Mouse (Mus musculus) MEL (cell line): Measurements from ENCODE around the gene Akap13. TPM values are rescaled to one million over a fixed set of nuclear protein-coding genes. Genes with fewer than 3 reads are reported as not detected.
A peak's percentile ranks its signal among the peaks of the same experiment; 100 is the strongest.

Source experiments
- DNase-seq: peaks from one replicate; pipeline ENCODE4 v3.0.0; 2011; ENCODE audit warnings: low read depth, low spot score
- H3K27ac ChIP-seq: 2 replicates; pipeline ENCODE4 v1.5.1; 2012; ENCODE audit warnings: low read depth, mild to moderate bottlenecking, control low read depth, low read length, moderate library complexity; ENCODE audit not compliant: control insufficient read depth
- H3K27me3 ChIP-seq, 2 experiments: fragments of 150-350 bp in 1 of 2; sonication (generic) in 1 of 2; 2 replicates each; pipeline ENCODE4 v1.6.1; 2012; ENCODE audit warnings: low read length in 2 of 2, mild to moderate bottlenecking in 2 of 2, improper control_type of control experiment in 1 of 2, moderate library complexity in 1 of 2; ENCODE audit not compliant: insufficient read depth in 2 of 2, control insufficient read depth in 1 of 2
- H3K36me3 ChIP-seq, 2 experiments: 2 replicates each; pipeline ENCODE4 v1.6.1; 2012 to 2014; ENCODE audit warnings: low read length in 2 of 2, improper control_type of control experiment in 1 of 2, inconsistent platforms in 1 of 2, mild to moderate bottlenecking in 1 of 2; ENCODE audit not compliant: insufficient read depth in 2 of 2, control insufficient read depth in 1 of 2
- H3K4me1 ChIP-seq, 2 experiments: fragments of 150-350 bp in 1 of 2; sonication (generic) in 1 of 2; 2 replicates each; pipeline ENCODE4 v1.6.1; 2012; ENCODE audit warnings: low read length in 2 of 2, improper control_type of control experiment in 1 of 2, mild to moderate bottlenecking in 1 of 2; ENCODE audit not compliant: insufficient read depth in 2 of 2, control insufficient read depth in 1 of 2
- H3K4me3 ChIP-seq, 2 experiments: fragments of 150-350 bp in 1 of 2; sonication (generic) in 1 of 2; 2 replicates each; pipeline ENCODE4 v1.5.1; 2012; ENCODE audit warnings: low read depth in 2 of 2, low read length in 2 of 2, mild to moderate bottlenecking in 2 of 2, moderate library complexity in 2 of 2, control low read depth in 1 of 2, improper control_type of control experiment in 1 of 2; ENCODE audit not compliant: control insufficient read depth in 1 of 2, insufficient read depth in 1 of 2
- H3K79me2 ChIP-seq: 2 replicates; pipeline ENCODE4 v1.6.1; 2012; ENCODE audit warnings: mild to moderate bottlenecking, low read length, moderate library complexity; ENCODE audit not compliant: control insufficient read depth, poor library complexity, insufficient read depth
- H3K9ac ChIP-seq: 2 replicates; pipeline ENCODE4 v1.6.1; 2012; ENCODE audit warnings: low read depth, mild to moderate bottlenecking, control low read depth, low read length, moderate library complexity; ENCODE audit not compliant: control insufficient read depth, poor library complexity, severe bottlenecking
- H3K9me3 ChIP-seq: fragments of 150-350 bp; sonication (generic); replicated peaks from 2 replicates; pipeline ENCODE4 v1.6.1; 2012; ENCODE audit warnings: mild to moderate bottlenecking, low read length, improper control_type of control experiment, moderate library complexity; ENCODE audit not compliant: insufficient read depth
- BHLHE40 ChIP-seq: IDR thresholded peaks from 2 replicates; pipeline ENCODE4 v1.6.1; 2012; ENCODE audit warnings: low read depth, mild to moderate bottlenecking, inconsistent platforms, low read length, improper control_type of control experiment, borderline replicate concordance
- CHD2 ChIP-seq: IDR thresholded peaks from 2 replicates; pipeline ENCODE4 v1.6.1; 2011; ENCODE audit warnings: low read length, improper control_type of control experiment
- ETS1 ChIP-seq: IDR thresholded peaks from 2 replicates; pipeline ENCODE4 v1.6.1; 2012; ENCODE audit warnings: low read depth, mild to moderate bottlenecking, inconsistent platforms, low read length, improper control_type of control experiment, moderate library complexity
- GABPA ChIP-seq: IDR thresholded peaks from 2 replicates; pipeline ENCODE4 v1.6.1; 2012; ENCODE audit warnings: low read depth, mild to moderate bottlenecking, inconsistent platforms, low read length, improper control_type of control experiment, moderate library complexity
- KAT2A ChIP-seq: conservative IDR thresholded peaks from 2 replicates; pipeline ENCODE4 v1.6.1; 2012; ENCODE audit warnings: low read depth, low read length, improper control_type of control experiment, inconsistent platforms
- MAZ ChIP-seq: IDR thresholded peaks from 2 replicates; pipeline ENCODE4 v1.6.1; 2012; ENCODE audit warnings: low read depth, mild to moderate bottlenecking, inconsistent platforms, low read length, improper control_type of control experiment
- MYB ChIP-seq: IDR thresholded peaks from 2 replicates; pipeline ENCODE4 v1.6.1; 2011; ENCODE audit warnings: mild to moderate bottlenecking, low read depth, low read length, improper control_type of control experiment
- NELFE ChIP-seq: IDR thresholded peaks from 2 replicates; pipeline ENCODE4 v1.6.1; 2011; ENCODE audit warnings: low read depth, low read length, improper control_type of control experiment
- RAD21 ChIP-seq: IDR thresholded peaks from 2 replicates; pipeline ENCODE4 v1.6.1; 2011; ENCODE audit warnings: mild to moderate bottlenecking, low read depth, low read length, improper control_type of control experiment
- RCOR1 ChIP-seq: IDR thresholded peaks from 2 replicates; pipeline ENCODE4 v1.6.1; 2012; ENCODE audit warnings: low read depth, mild to moderate bottlenecking, inconsistent platforms, low read length, improper control_type of control experiment
- SMC3 ChIP-seq: IDR thresholded peaks from 2 replicates; pipeline ENCODE4 v1.6.1; 2011; ENCODE audit warnings: low read depth, low read length, improper control_type of control experiment
- TBP ChIP-seq: IDR thresholded peaks from 2 replicates; pipeline ENCODE4 v1.8.0; 2011; ENCODE audit warnings: low read depth, low read length, improper control_type of control experiment
- USF1 ChIP-seq: IDR thresholded peaks from 2 replicates; pipeline ENCODE4 v1.6.1; 2014; ENCODE audit warnings: low read depth, mild to moderate bottlenecking, inconsistent platforms, low read length, improper control_type of control experiment, moderate library complexity
- ZC3H11A ChIP-seq: IDR thresholded peaks from 2 replicates; pipeline ENCODE4 v1.6.1; 2012; ENCODE audit warnings: low read depth, mild to moderate bottlenecking, inconsistent platforms, low read length, improper control_type of control experiment
- ZMIZ1 ChIP-seq: IDR thresholded peaks from 2 replicates; pipeline ENCODE4 v1.6.1; 2012; ENCODE audit warnings: low read depth, mild to moderate bottlenecking, inconsistent platforms, low read length, improper control_type of control experiment, moderate library complexity
- ZNF384 ChIP-seq: IDR thresholded peaks from 2 replicates; pipeline ENCODE4 v1.6.1; 2012; ENCODE audit warnings: low read depth, mild to moderate bottlenecking, inconsistent platforms, low read length, improper control_type of control experiment
- polyA plus RNA-seq, 2 experiments: library from polyadenylated mRNA; stranded (reverse) in 1 of 2; unstranded in 1 of 2; fragments of >175 nt in 1 of 2; fragments of >200 nt in 1 of 2; gene quantifications; 2 replicates each; pipeline versions ENCODE4 v1.2.1 to v1.2.4; 2012; ENCODE audit warnings: low replicate concordance in 2 of 2, low read depth in 1 of 2; ENCODE audit not compliant: insufficient read length in 2 of 2, insufficient read depth in 1 of 2, missing spikeins in 1 of 2
- total RNA-seq: library from RNA; depleted of rRNA; stranded (reverse); fragments of 300-350 nt; gene quantifications from 2 replicates; pipeline ENCODE4 v1.2.3, GENCODE M21; 2012

Gene Akap13
- total and polyA plus RNA-seq, 3 experiments: 4.1 to 4.5 TPM; not detected in 1

GRCm38 (mm10) chr7:75644585-75644984 lies 189.3 kb downstream of the Akap13 start:
- Histone ChIP-seq H3K27ac (no peak overlapping the region), H3K4me3 (no peak overlapping the region), H3K79me2 (no peaks in the 10 kb centered on the region), H3K27me3 (no peaks in the 10 kb centered on the region), H3K9ac (no peak overlapping the region), H3K36me3 (no peaks in the 10 kb centered on the region), H3K4me1 (0 out of 4 replicates have a peak, but pooled peaks cover 0 to 3% of the 10 kb centered on the region in 2 experiments), H3K9me3 (no peaks in the 10 kb centered on the region)
- TF ChIP-seq RCOR1 (0 out of 2 replicates have a peak, but pooled peaks have one; percentile 25), BHLHE40 (no peak), ZC3H11A (no peak), SMC3 (no peak), ZMIZ1 (no peak), MAZ (no peak), TBP (no peak), NELFE (no peak)
- DNase-seq: no peak

DNA sequence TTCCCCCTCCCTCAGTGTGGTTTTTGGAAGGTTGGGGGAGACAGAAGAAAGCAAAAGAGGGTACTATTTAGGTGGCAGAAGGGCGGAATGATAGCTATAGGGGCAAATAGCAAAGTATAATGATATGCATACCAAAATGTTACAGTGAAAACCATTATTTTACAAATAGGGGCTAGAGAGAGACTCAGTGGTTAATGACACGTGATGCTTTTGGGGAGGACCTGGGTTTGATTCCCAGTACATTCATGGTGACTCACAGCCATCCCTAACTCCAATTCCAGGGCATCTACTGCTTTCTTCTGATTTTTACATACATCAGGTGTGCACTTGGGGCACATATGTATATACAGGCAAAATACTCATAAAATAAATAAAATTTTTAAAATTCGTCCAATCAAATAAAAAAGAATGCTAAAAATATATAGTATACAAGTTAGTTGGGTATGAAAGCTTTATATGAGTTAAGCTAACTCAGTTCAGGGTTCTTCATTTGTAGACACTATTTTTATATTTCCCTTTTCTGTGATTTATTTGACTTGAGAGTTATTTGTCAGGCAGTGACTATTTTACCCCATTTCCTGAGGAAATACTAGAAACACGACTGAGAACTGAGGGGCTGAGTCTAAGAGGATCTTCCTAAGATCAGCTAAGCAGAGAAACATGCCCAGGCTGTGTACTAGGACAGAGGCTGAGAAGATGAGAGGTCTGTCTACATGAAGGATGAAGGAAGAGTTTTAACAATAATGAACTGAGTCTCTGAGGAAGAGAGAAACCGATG lies 190.0 kb downstream of the Akap13 start:
- 0 out of 4 replicates have a peak, but pooled peaks cover 0 to 3% of the 10 kb centered on the region in 2 experiments for H3K4me1 ChIP-seq
- H3K79me2 ChIP-seq: no peaks in the 10 kb centered on the region
- no peak for TF ChIP-seq RAD21
- TF ChIP-seq ZMIZ1: no peak
- no peak for TF ChIP-seq NELFE
- TF ChIP-seq ZNF384: no peak
- no peak for TF ChIP-seq MYB
- TF ChIP-seq CHD2: no peak
- no peak for TF ChIP-seq USF1
- TF ChIP-seq RCOR1: no peak
- TF ChIP-seq, all 39 proteins: peak for 0
- Histone ChIP-seq H3K27me3 (no peaks in the 10 kb centered on the region), H3K4me3 (no peak overlapping the region), H3K36me3 (no peaks in the 10 kb centered on the region), H3K9ac (no peak overlapping the region), H3K9me3 (no peaks in the 10 kb centered on the region), H3K27ac (no peak overlapping the region)
- DNase-seq: no peak

DNA sequence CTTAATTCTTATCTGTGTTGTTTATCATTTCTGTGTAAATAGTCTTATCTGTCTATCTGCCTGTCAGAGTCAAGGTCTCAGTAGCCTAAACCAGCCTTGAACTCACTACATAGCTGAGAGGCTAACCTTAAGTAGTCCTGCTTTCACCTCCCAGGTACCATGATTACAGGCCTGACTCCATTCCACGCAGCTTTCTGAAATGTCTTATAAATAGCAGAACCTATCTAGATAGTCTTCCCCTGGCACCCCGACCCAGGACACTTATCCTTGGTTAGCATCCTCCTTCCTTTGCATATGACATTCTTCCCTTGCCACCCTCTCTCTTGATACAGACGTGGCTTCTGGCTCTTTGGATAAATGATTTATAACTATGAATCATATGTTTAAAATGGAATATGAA lies 192.7 kb downstream of the Akap13 start:
- no peaks in the 10 kb centered on the region for H3K27me3 ChIP-seq
- TF ChIP-seq MAZ (no peak), GABPA (no peak), KAT2A (no peak), ETS1 (no peak)
- DNase-seq: no peak
- H3K4me1 ChIP-seq: 0 out of 4 replicates have a peak, but pooled peaks cover 0 to 3% of the 10 kb centered on the region in 2 experiments
- no peak overlapping the region for H3K9ac ChIP-seq
- H3K79me2 ChIP-seq: no peaks in the 10 kb centered on the region
- no peaks in the 10 kb centered on the region for H3K9me3 ChIP-seq
- no peaks in the 10 kb centered on the region for H3K36me3 ChIP-seq
- H3K4me3 ChIP-seq: no peak overlapping the region
- H3K27ac ChIP-seq: no peak overlapping the region
